Mouse (Mus musculus): ENCODE results near the gene Arsa. TPM values are rescaled to one million over a fixed set of nuclear protein-coding genes. Genes with fewer than 3 reads are reported as not detected.
"Not testable (repeated sequence)": the region's sequence is repeated elsewhere in the genome, so short reads cannot be mapped to it uniquely, and the experiment has no call there.

Arsa gene
- polyA plus RNA-seq, 1 experiment, result 43.0 TPM

GRCm38 (mm10) chr15:89431806-89432205 lies 45.4 kb downstream of the Arsa start:
- Histone ChIP-seq H3K4me3 (ENCODE audit: control insufficient read depth, insufficient read depth, low read length) (no peak overlapping the region), H3K36me3 (ENCODE audit: control insufficient read depth, insufficient read depth, low read length) (no peaks in the 10 kb centered on the region; the same call in 1 of the 2 replicates), H3K27ac (ENCODE audit: control insufficient read depth, insufficient read depth, low read length) (no peak overlapping the region), H3K27me3 (ENCODE audit: control insufficient read depth, insufficient read depth, low read length) (no peaks in the 10 kb centered on the region), H3K4me1 (replicated peaks; ENCODE audit: control insufficient read depth, insufficient read depth, low read length) (peaks cover 16% of the 10 kb centered on the region)
- WGBS, result 97% methylated on average over 6 of the region's 6 CpGs
- no peak for DNase-seq
- TF ChIP-seq CTCF (IDR thresholded peaks at IDR 0.05; ENCODE audit: borderline replicate concordance, control insufficient read depth, extremely low read depth, insufficient read depth, low read length, poor library complexity) (no peak), POLR2A (IDR thresholded peaks at IDR 0.05; ENCODE audit: control insufficient read depth, extremely low read depth, insufficient read depth, low read length, poor library complexity) (no peak)

GRCm38 (mm10) chr15:89431271-89431670 lies 46.0 kb downstream of the Arsa start:
- WGBS, result 80% methylated on average over 3 of the region's 3 CpGs
- no peak overlapping the region for H3K27ac ChIP-seq (ENCODE audit: control insufficient read depth, insufficient read depth, low read length)
- TF ChIP-seq CTCF (IDR thresholded peaks at IDR 0.05; ENCODE audit: borderline replicate concordance, control insufficient read depth, extremely low read depth, insufficient read depth, low read length, poor library complexity) (no peak), POLR2A (IDR thresholded peaks at IDR 0.05; ENCODE audit: control insufficient read depth, extremely low read depth, insufficient read depth, low read length, poor library complexity) (no peak)

GRCm38 (mm10) chr15:89430771-89431170 lies 46.5 kb downstream of the Arsa start:
- H3K4me1 ChIP-seq (replicated peaks; ENCODE audit: control insufficient read depth, insufficient read depth, low read length), result peaks cover 16% of the 10 kb centered on the region
- WGBS, result 26% methylated on average over 9 of the region's 9 CpGs
- not testable (repeated sequence) for H3K4me3 ChIP-seq (ENCODE audit: control insufficient read depth, insufficient read depth, low read length); H3K27me3 ChIP-seq (ENCODE audit: control insufficient read depth, insufficient read depth, low read length); DNase-seq; H3K27ac ChIP-seq (ENCODE audit: control insufficient read depth, insufficient read depth, low read length); H3K36me3 ChIP-seq (ENCODE audit: control insufficient read depth, insufficient read depth, low read length)

More at GRCm38 (mm10) chr15:89431271-89431670, 46.0 kb downstream of the Arsa start:
- peaks cover 16% of the 10 kb centered on the region for H3K4me1 ChIP-seq (replicated peaks; ENCODE audit: control insufficient read depth, insufficient read depth, low read length)
- no peaks in the 10 kb centered on the region for H3K27me3 ChIP-seq (ENCODE audit: control insufficient read depth, insufficient read depth, low read length)
- peaks cover 2% of the 10 kb centered on the region; the same call in 1 of the 2 replicates for H3K36me3 ChIP-seq (ENCODE audit: control insufficient read depth, insufficient read depth, low read length)
- no peak for DNase-seq
- H3K4me3 ChIP-seq (ENCODE audit: control insufficient read depth, insufficient read depth, low read length), result no peak overlapping the region

GRCm38 (mm10) chr15:89430341-89430740 lies 46.9 kb downstream of the Arsa start:
- Histone ChIP-seq H3K4me1 (replicated peaks; ENCODE audit: control insufficient read depth, insufficient read depth, low read length) (peaks cover 16% of the 10 kb centered on the region), H3K4me3 (ENCODE audit: control insufficient read depth, insufficient read depth, low read length) (no peak overlapping the region), H3K27me3 (ENCODE audit: control insufficient read depth, insufficient read depth, low read length) (no peaks in the 10 kb centered on the region), H3K36me3 (ENCODE audit: control insufficient read depth, insufficient read depth, low read length) (peaks cover 7% of the 10 kb centered on the region; the same call in 1 of the 2 replicates), H3K27ac (ENCODE audit: control insufficient read depth, insufficient read depth, low read length) (peak overlapping the region; percentile 87)
- 33% methylated on average over 6 of the region's 6 CpGs for whole genome bisulfite sequencing
- no peak for DNase-seq
- TF ChIP-seq CTCF (IDR thresholded peaks at IDR 0.05; ENCODE audit: borderline replicate concordance, control insufficient read depth, extremely low read depth, insufficient read depth, low read length, poor library complexity) (no peak), POLR2A (IDR thresholded peaks at IDR 0.05; ENCODE audit: control insufficient read depth, extremely low read depth, insufficient read depth, low read length, poor library complexity) (no peak)

GRCm38 (mm10) chr15:89429352-89430221 lies 47.6 kb downstream of the Arsa start, which contains the start of the genes C730034F03Rik, Gm44502 and Chkb:
Gene C730034F03Rik (plus strand): TSS chr15:89429589.
Gene Gm44502 (minus strand): TSS chr15:89429696.
Gene Chkb (minus strand): TSS chr15:89429908.
- Histone ChIP-seq H3K27me3 (ENCODE audit: control insufficient read depth, insufficient read depth, low read length) (no peaks in the 10 kb centered on the region), H3K36me3 (ENCODE audit: control insufficient read depth, insufficient read depth, low read length) (peaks cover 7% of the 10 kb centered on the region; the same call in 1 of the 2 replicates), H3K4me1 (replicated peaks; ENCODE audit: control insufficient read depth, insufficient read depth, low read length) (peaks cover 16% of the 10 kb centered on the region), H3K4me3 (ENCODE audit: control insufficient read depth, insufficient read depth, low read length) (peak within 1 kb of the TSS; percentile 82), H3K27ac (ENCODE audit: control insufficient read depth, insufficient read depth, low read length) (peak within 1 kb of the TSS; percentile 87)
- DNase-seq, result peak; percentile 91
- WGBS, result under 1% methylated on average over 70 of the region's 70 CpGs
- TF ChIP-seq CTCF (IDR thresholded peaks at IDR 0.05; ENCODE audit: borderline replicate concordance, control insufficient read depth, extremely low read depth, insufficient read depth, low read length, poor library complexity), result peak; percentile 54; the same call in 1 of the 2 replicates
- peak; percentile 87; the same call in 1 of the 2 replicates for TF ChIP-seq POLR2A (IDR thresholded peaks at IDR 0.05; ENCODE audit: control insufficient read depth, extremely low read depth, insufficient read depth, low read length, poor library complexity)

GRCm38 (mm10) chr15:89428821-89429351 lies 48.3 kb downstream of the Arsa start:
- Histone ChIP-seq H3K27me3 (ENCODE audit: control insufficient read depth, insufficient read depth, low read length) (no peaks in the 10 kb centered on the region), H3K4me1 (replicated peaks; ENCODE audit: control insufficient read depth, insufficient read depth, low read length) (peaks cover 16% of the 10 kb centered on the region), H3K36me3 (ENCODE audit: control insufficient read depth, insufficient read depth, low read length) (peaks cover 7% of the 10 kb centered on the region; the same call in 1 of the 2 replicates), H3K4me3 (ENCODE audit: control insufficient read depth, insufficient read depth, low read length) (peak overlapping the region; percentile 82), H3K27ac (ENCODE audit: control insufficient read depth, insufficient read depth, low read length) (peak overlapping the region; percentile 32; the same call in 1 of the 2 replicates)
- no peak for DNase-seq
- no peak for TF ChIP-seq POLR2A (IDR thresholded peaks at IDR 0.05; ENCODE audit: control insufficient read depth, extremely low read depth, insufficient read depth, low read length, poor library complexity)
- TF ChIP-seq CTCF (IDR thresholded peaks at IDR 0.05; ENCODE audit: borderline replicate concordance, control insufficient read depth, extremely low read depth, insufficient read depth, low read length, poor library complexity), result no peak
- 13% methylated on average over 22 of the region's 22 CpGs for WGBS

Data from thymus, adult 2 months (tissue).